Mouse (Mus musculus): ENCODE results near the gene Tmem182. TPM values are rescaled to one million over a fixed set of nuclear protein-coding genes. Genes with fewer than 3 reads are reported as not detected.

The Tmem182 gene
- polyA plus RNA-seq, 1 experiment from 2014 or later, result 0.69 TPM

Other genes with a start within 250 kb of the Tmem182 start
- 0.09 and 0.10 TPM in 2 replicates for gene Slc9a4, start 225.5 kb upstream of the Tmem182 start, polyA plus RNA-seq (2015; fragmentation: Nextera tagmentation; extraction: Ambion mirVana)
- gene Slc9a2, start 125.0 kb upstream of the Tmem182 start, polyA plus RNA-seq (2015; fragmentation: Nextera tagmentation; extraction: Ambion mirVana), result 0.26 and 0.68 TPM in 2 replicates
- gene Mfsd9, start 14.9 kb upstream of the Tmem182 start, polyA plus RNA-seq (2015; fragmentation: Nextera tagmentation; extraction: Ambion mirVana), result 7.8 and 9.0 TPM in 2 replicates

Data from neural tube, embryonic 15.5 days (tissue).